In genomic region chr13:102764218-102764617, GRCm38 (mm10) we compare ENCODE assay signal across 17 mouse cellular contexts.
"Had no signal": no experiment of that assay in that cellular context is flagged by ENCODE, and none has a peak within 500 bp of the region (broad histone marks: within the 10 kb centered on the region; RNA-seq: fewer than 3 reads in every experiment).

No protein-coding gene starts in this region.

- H3K4me3 ChIP-seq: midbrain, embryonic 10.5 days; myocyte; neural tube, embryonic 12.5 days had no signal

- H3K27me3 ChIP-seq: neural tube, embryonic 12.5 days had no signal

- DNase-seq: lung, adult 18-20 months; lung, embryonic 14.5 days; lung, postnatal 10 days; lung, postnatal 4 days; midbrain, embryonic 14.5 days; retina, postnatal 1 day; right cerebral cortex, adult 18-20 months; right cerebral cortex, postnatal 25 days; right cerebral cortex, postnatal 4 days; spleen, adult 18-20 months; thymus, adult 18-20 months; thymus, postnatal 14 days; thymus, postnatal 36 days had no signal

- H3K9ac ChIP-seq: liver, embryonic 14.5 days; lung, embryonic 14.5 days; neural tube, embryonic 12.5 days had no signal

- H3K4me2 ChIP-seq: lung, embryonic 14.5 days; neural tube, embryonic 12.5 days had no signal

- H3K27ac ChIP-seq: liver, embryonic 14.5 days; midbrain, embryonic 10.5 days; neural tube, embryonic 12.5 days had no signal

- H3K9me3 ChIP-seq: midbrain, embryonic 10.5 days; neural tube, embryonic 12.5 days had no signal
